Mouse (Mus musculus): Measurements from ENCODE around the gene Usp13. TPM values are rescaled to one million over a fixed set of nuclear protein-coding genes. Genes with fewer than 3 reads are reported as not detected.

Usp13 gene
- polyA plus RNA-seq, 1 experiment from 2014 or later, result 10.7 TPM

- Histone ChIP-seq H3K4me2 (replicated peaks) (no peak overlapping the region), H3K27ac (no peak overlapping the region), H3K4me3 (no peak overlapping the region), H3K27me3 (replicated peaks) (no peaks in the 10 kb centered on the region), H3K9ac (no peak overlapping the region), H3K9me3 (no peaks in the 10 kb centered on the region), H3K36me3 (no peaks in the 10 kb centered on the region), H3K4me1 (no peaks in the 10 kb centered on the region)
- 85% methylated on average over 3 of the region's 3 CpGs for WGBS
- ATAC-seq (ENCODE audit: low FRiP score, low read depth), result no peak
Observed at GRCm38 (mm10) chr3:32871081-32871480, 53.7 kb downstream of the Usp13 start.

GRCm38 (mm10) chr3:32886386-32886785 is 69.0 kb downstream of the Usp13 start:
- no peaks in the 10 kb centered on the region for H3K4me1 ChIP-seq
- H3K9me3 ChIP-seq, result no peaks in the 10 kb centered on the region
- WGBS, result 93% methylated on average over 8 of the region's 8 CpGs
- no peaks in the 10 kb centered on the region for H3K27me3 ChIP-seq (replicated peaks)
- H3K36me3 ChIP-seq, result peaks cover 3% of the 10 kb centered on the region
- no peak overlapping the region for H3K9ac ChIP-seq
- no peak for ATAC-seq (ENCODE audit: low FRiP score, low read depth)
- H3K27ac ChIP-seq, result no peak overlapping the region
- no peak overlapping the region for H3K4me2 ChIP-seq (replicated peaks)
- H3K4me3 ChIP-seq, result no peak overlapping the region

DNA sequence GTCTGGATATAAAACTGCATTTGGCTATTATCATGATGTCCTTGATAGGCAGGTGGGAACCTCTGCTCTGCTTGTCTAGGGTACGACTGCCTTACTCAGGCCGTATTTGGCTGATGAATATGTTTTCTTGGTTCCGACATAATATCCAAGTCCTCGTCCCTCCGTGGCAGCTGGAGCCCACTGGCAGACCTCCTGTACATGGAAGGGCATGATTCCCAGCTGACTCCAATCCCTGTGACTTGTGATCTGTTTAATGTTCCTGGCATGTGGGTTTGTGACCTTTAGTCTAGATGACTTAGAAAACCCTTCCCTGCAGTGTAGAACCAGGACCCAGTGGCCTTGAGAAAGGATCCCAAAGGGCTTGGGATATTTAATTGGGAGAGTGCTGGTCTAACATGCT is 71.5 kb downstream of the Usp13 start:
- Histone ChIP-seq H3K9me3 (no peaks in the 10 kb centered on the region), H3K27ac (no peak overlapping the region), H3K27me3 (replicated peaks) (no peaks in the 10 kb centered on the region), H3K4me3 (no peak overlapping the region), H3K36me3 (peaks cover 3% of the 10 kb centered on the region; the same call in 1 of the 2 replicates), H3K4me1 (no peaks in the 10 kb centered on the region), H3K9ac (no peak overlapping the region), H3K4me2 (replicated peaks) (no peak overlapping the region)
- WGBS, result 94% methylated on average over 5 of the region's 5 CpGs
- ATAC-seq (ENCODE audit: low FRiP score, low read depth), result no peak

DNA sequence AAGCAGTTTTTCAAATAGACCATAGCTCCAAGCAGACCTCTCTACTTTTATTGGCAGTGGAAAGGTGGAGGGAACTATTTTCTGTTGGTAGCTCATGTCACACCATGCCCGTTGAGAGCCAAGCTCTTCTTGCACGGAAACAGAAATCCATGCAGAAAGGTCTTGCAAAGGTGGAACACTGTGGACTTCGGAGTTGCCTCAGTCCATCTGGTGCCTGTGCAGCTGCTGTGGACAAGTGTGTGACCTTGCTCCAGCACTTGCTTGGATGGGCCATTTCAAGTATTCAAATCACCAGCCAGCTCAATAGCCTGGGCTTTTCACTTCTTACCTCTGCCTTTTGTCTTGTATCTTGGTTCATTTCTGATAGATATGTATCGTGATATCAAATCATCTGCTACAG is 72.8 kb downstream of the Usp13 start:
- H3K36me3 ChIP-seq, result peaks cover 7% of the 10 kb centered on the region; the same call in 1 of the 2 replicates
- 95% methylated on average over 4 of the region's 4 CpGs for WGBS
- H3K9me3 ChIP-seq, result no peaks in the 10 kb centered on the region
- H3K4me1 ChIP-seq, result no peaks in the 10 kb centered on the region
- H3K9ac ChIP-seq, result no peak overlapping the region
- no peaks in the 10 kb centered on the region for H3K27me3 ChIP-seq (replicated peaks)
- H3K27ac ChIP-seq, result no peak overlapping the region
- no peak overlapping the region for H3K4me2 ChIP-seq (replicated peaks)
- no peak for ATAC-seq (ENCODE audit: low FRiP score, low read depth)
- H3K4me3 ChIP-seq, result no peak overlapping the region

GRCm38 (mm10) chr3:32903462-32903861 is 86.1 kb downstream of the Usp13 start:
- H3K4me1 ChIP-seq, result no peaks in the 10 kb centered on the region
- no peak for ATAC-seq (ENCODE audit: low FRiP score, low read depth)
- H3K27me3 ChIP-seq (replicated peaks), result no peaks in the 10 kb centered on the region
- H3K36me3 ChIP-seq, result peaks cover 6% of the 10 kb centered on the region
- H3K9ac ChIP-seq, result no peak overlapping the region
- H3K4me2 ChIP-seq (replicated peaks), result no peak overlapping the region
- no peak overlapping the region for H3K4me3 ChIP-seq
- no peak overlapping the region for H3K27ac ChIP-seq
- 61% methylated on average over 4 of the region's 4 CpGs for WGBS
- no peaks in the 10 kb centered on the region for H3K9me3 ChIP-seq

- Histone ChIP-seq H3K9me3 (no peaks in the 10 kb centered on the region), H3K27ac (no peak overlapping the region), H3K9ac (no peak overlapping the region), H3K4me2 (replicated peaks) (no peak overlapping the region), H3K4me3 (no peak overlapping the region), H3K27me3 (replicated peaks) (no peaks in the 10 kb centered on the region), H3K36me3 (peaks cover 6% of the 10 kb centered on the region), H3K4me1 (no peaks in the 10 kb centered on the region)
- 87% methylated on average over 1 of the region's 1 CpGs for WGBS
- ATAC-seq (ENCODE audit: low FRiP score, low read depth), result no peak
Observed at GRCm38 (mm10) chr3:32904599-32904998, 87.3 kb downstream of the Usp13 start.

- 85% methylated on average over 8 of the region's 8 CpGs for WGBS
- ATAC-seq (ENCODE audit: low FRiP score, low read depth), result no peak
- Histone ChIP-seq H3K36me3 (peaks cover 6% of the 10 kb centered on the region), H3K9ac (no peak overlapping the region), H3K27ac (no peak overlapping the region), H3K9me3 (no peaks in the 10 kb centered on the region), H3K4me1 (no peaks in the 10 kb centered on the region), H3K4me2 (replicated peaks) (no peak overlapping the region), H3K27me3 (replicated peaks) (no peaks in the 10 kb centered on the region), H3K4me3 (no peak overlapping the region)
Observed at GRCm38 (mm10) chr3:32905850-32906779, 88.8 kb downstream of the Usp13 start.

DNA sequence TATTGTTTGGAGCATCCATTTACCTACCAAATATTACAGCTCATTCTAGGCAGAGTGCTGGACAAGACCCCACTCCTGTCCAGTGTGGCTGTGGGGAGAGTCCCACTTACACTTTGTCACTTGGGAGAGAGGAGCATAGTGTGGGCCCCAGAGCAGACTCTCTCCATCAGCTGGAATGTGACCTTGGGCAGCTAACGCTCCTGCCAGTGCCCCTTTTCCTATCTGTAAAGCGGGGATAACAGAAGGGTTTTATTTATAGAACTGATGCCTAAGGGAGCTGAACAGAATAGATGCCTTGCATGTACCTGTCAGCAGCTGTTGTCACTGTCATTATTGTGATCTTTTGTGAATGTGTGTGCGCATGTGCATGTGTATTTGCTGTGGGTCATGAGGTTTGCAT is 91.1 kb downstream of the Usp13 start:
- no peak for ATAC-seq (ENCODE audit: low FRiP score, low read depth)
- Histone ChIP-seq H3K27me3 (replicated peaks) (no peaks in the 10 kb centered on the region), H3K9ac (no peak overlapping the region), H3K27ac (no peak overlapping the region), H3K4me2 (replicated peaks) (no peak overlapping the region), H3K4me1 (no peaks in the 10 kb centered on the region), H3K36me3 (no peaks in the 10 kb centered on the region), H3K4me3 (no peak overlapping the region), H3K9me3 (no peaks in the 10 kb centered on the region)
- WGBS, result 88% methylated on average over 3 of the region's 3 CpGs

GRCm38 (mm10) chr3:32910071-32910551 is 92.8 kb downstream of the Usp13 start:
- 0 out of 2 replicates have a peak, but pooled peaks cover under 1% of the 10 kb centered on the region for H3K9me3 ChIP-seq
- H3K4me2 ChIP-seq (replicated peaks), result no peak overlapping the region
- H3K4me1 ChIP-seq, result no peaks in the 10 kb centered on the region
- H3K9ac ChIP-seq, result no peak overlapping the region
- no peaks in the 10 kb centered on the region for H3K27me3 ChIP-seq (replicated peaks)
- 68% methylated on average over 7 of the region's 7 CpGs for WGBS
- no peak overlapping the region for H3K27ac ChIP-seq
- H3K4me3 ChIP-seq, result no peak overlapping the region
- peaks cover 14% of the 10 kb centered on the region for H3K36me3 ChIP-seq
- ATAC-seq (ENCODE audit: low FRiP score, low read depth), result no peak

GRCm38 (mm10) chr3:32924168-32924567 is 106.8 kb downstream of the Usp13 start:
- Histone ChIP-seq H3K27ac (no peak overlapping the region), H3K9ac (no peak overlapping the region), H3K36me3 (peaks cover 33% of the 10 kb centered on the region), H3K4me3 (no peak overlapping the region), H3K4me1 (no peaks in the 10 kb centered on the region), H3K4me2 (replicated peaks) (no peak overlapping the region), H3K9me3 (no peaks in the 10 kb centered on the region), H3K27me3 (replicated peaks) (no peaks in the 10 kb centered on the region)
- 73% methylated on average over 6 of the region's 6 CpGs for WGBS
- no peak for ATAC-seq (ENCODE audit: low FRiP score, low read depth)

- H3K9me3 ChIP-seq, result no peaks in the 10 kb centered on the region
- ATAC-seq (ENCODE audit: low FRiP score, low read depth), result no peak
- no peak overlapping the region for H3K4me2 ChIP-seq (replicated peaks)
- WGBS, result 79% methylated on average over 8 of the region's 8 CpGs
- no peak overlapping the region for H3K27ac ChIP-seq
- H3K4me1 ChIP-seq, result no peaks in the 10 kb centered on the region
- H3K4me3 ChIP-seq, result no peak overlapping the region
- no peak overlapping the region for H3K9ac ChIP-seq
- no peaks in the 10 kb centered on the region for H3K27me3 ChIP-seq (replicated peaks)
- H3K36me3 ChIP-seq, result no peaks in the 10 kb centered on the region
Observed at GRCm38 (mm10) chr3:32939802-32940501, 122.6 kb downstream of the Usp13 start.

DNA sequence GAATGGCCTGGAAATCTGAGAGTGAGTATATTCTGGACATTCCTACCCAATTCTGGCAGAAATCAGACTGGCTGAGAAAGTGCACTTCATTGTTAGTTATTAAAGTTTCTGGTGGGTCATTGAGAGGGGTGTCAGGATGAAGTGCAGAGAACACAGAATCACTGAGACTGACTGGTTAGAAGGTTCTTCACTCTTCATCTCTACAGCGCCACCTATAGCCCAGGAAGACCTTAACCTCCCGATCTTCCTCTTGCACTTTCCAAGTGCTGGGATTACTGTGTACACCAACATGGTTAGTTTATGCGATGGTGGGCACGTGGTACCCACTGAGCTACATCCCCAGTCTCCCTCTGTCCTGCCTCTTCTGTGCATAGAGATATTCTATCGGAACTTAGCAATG is 130.1 kb downstream of the Usp13 start:
- no peak overlapping the region for H3K9ac ChIP-seq
- no peak overlapping the region for H3K4me2 ChIP-seq (replicated peaks)
- 85% methylated on average over 5 of the region's 5 CpGs for WGBS
- H3K27me3 ChIP-seq (replicated peaks), result no peaks in the 10 kb centered on the region
- no peak for ATAC-seq (ENCODE audit: low FRiP score, low read depth)
- H3K36me3 ChIP-seq, result no peaks in the 10 kb centered on the region
- no peaks in the 10 kb centered on the region for H3K9me3 ChIP-seq
- H3K27ac ChIP-seq, result no peak overlapping the region
- H3K4me1 ChIP-seq, result 0 out of 2 replicates have a peak, but pooled peaks cover 2% of the 10 kb centered on the region
- H3K4me3 ChIP-seq, result no peak overlapping the region

Measured in neural tube, embryonic 12.5 days (tissue).